Mouse (Mus musculus): Measurements from ENCODE around the gene Slc4a4. TPM values are rescaled to one million over a fixed set of nuclear protein-coding genes. Genes with fewer than 3 reads are reported as not detected.

The Slc4a4 gene
- total RNA-seq, 2 experiments from 2014 or later: 139 to 170 TPM

- no peak for DNase-seq (ENCODE audit: extremely low spot score in 1 of 2, low spot score in 1 of 2)
Measured at GRCm38 (mm10) chr5:88915082-88915481, 28.5 kb downstream of the Slc4a4 start.

GRCm38 (mm10) chr5:88916501-88916971 lies 29.9 kb downstream of the Slc4a4 start:
- no peak for DNase-seq (ENCODE audit: extremely low spot score in 1 of 2, low spot score in 1 of 2)

GRCm38 (mm10) chr5:88917221-88917620 lies 30.6 kb downstream of the Slc4a4 start:
- no peak for DNase-seq (ENCODE audit: extremely low spot score in 1 of 2, low spot score in 1 of 2)

- DNase-seq (ENCODE audit: extremely low spot score in 1 of 2, low spot score in 1 of 2): no peak
Measured at GRCm38 (mm10) chr5:88917630-88918029, 31.0 kb downstream of the Slc4a4 start.

GRCm38 (mm10) chr5:88918538-88918937 lies 31.9 kb downstream of the Slc4a4 start:
- no peak for DNase-seq (ENCODE audit: extremely low spot score in 1 of 2, low spot score in 1 of 2)

- no peak for DNase-seq (ENCODE audit: extremely low spot score in 1 of 2, low spot score in 1 of 2)
Measured at GRCm38 (mm10) chr5:88925576-88925975, 39.0 kb downstream of the Slc4a4 start.

GRCm38 (mm10) chr5:88928201-88928916 lies 41.7 kb downstream of the Slc4a4 start:
- peak in 1 of 2 experiments; percentile 37 for DNase-seq (ENCODE audit: extremely low spot score in 1 of 2, low spot score in 1 of 2)

GRCm38 (mm10) chr5:88929392-88930094 lies 42.9 kb downstream of the Slc4a4 start:
- DNase-seq (ENCODE audit: extremely low spot score in 1 of 2, low spot score in 1 of 2): peak; percentile 60 to 69

- DNase-seq (ENCODE audit: extremely low spot score in 1 of 2, low spot score in 1 of 2): no peak
Measured at GRCm38 (mm10) chr5:88930129-88930528, 43.5 kb downstream of the Slc4a4 start.

- no peak for DNase-seq (ENCODE audit: extremely low spot score in 1 of 2, low spot score in 1 of 2)
Measured at GRCm38 (mm10) chr5:88930611-88931010, 44.0 kb downstream of the Slc4a4 start.

GRCm38 (mm10) chr5:88931176-88931575 lies 44.6 kb downstream of the Slc4a4 start:
- DNase-seq (ENCODE audit: extremely low spot score in 1 of 2, low spot score in 1 of 2): no peak

GRCm38 (mm10) chr5:88933454-88933853 lies 46.8 kb downstream of the Slc4a4 start:
- no peak for DNase-seq (ENCODE audit: extremely low spot score in 1 of 2, low spot score in 1 of 2)

- DNase-seq (ENCODE audit: extremely low spot score in 1 of 2, low spot score in 1 of 2): no peak
Measured at GRCm38 (mm10) chr5:88933946-88934345, 47.3 kb downstream of the Slc4a4 start.

- no peak for DNase-seq (ENCODE audit: extremely low spot score in 1 of 2, low spot score in 1 of 2)
Measured at GRCm38 (mm10) chr5:88938208-88938607, 51.6 kb downstream of the Slc4a4 start.

- DNase-seq (ENCODE audit: extremely low spot score in 1 of 2, low spot score in 1 of 2): no peak
Measured at GRCm38 (mm10) chr5:88939151-88939550, 52.5 kb downstream of the Slc4a4 start.

- no peak for DNase-seq (ENCODE audit: extremely low spot score in 1 of 2, low spot score in 1 of 2)
Measured at GRCm38 (mm10) chr5:88939782-88940181, 53.2 kb downstream of the Slc4a4 start.

- DNase-seq (ENCODE audit: extremely low spot score in 1 of 2, low spot score in 1 of 2): no peak
Measured at GRCm38 (mm10) chr5:88941905-88942304, 55.3 kb downstream of the Slc4a4 start.

GRCm38 (mm10) chr5:88945661-88946339 lies 59.2 kb downstream of the Slc4a4 start:
- DNase-seq (ENCODE audit: extremely low spot score in 1 of 2, low spot score in 1 of 2): peak in 1 of 2 experiments; percentile 40

- DNase-seq (ENCODE audit: extremely low spot score in 1 of 2, low spot score in 1 of 2): no peak
Measured at GRCm38 (mm10) chr5:88950337-88950736, 63.7 kb downstream of the Slc4a4 start.

GRCm38 (mm10) chr5:88952757-88953577 lies 66.3 kb downstream of the Slc4a4 start:
- DNase-seq (ENCODE audit: extremely low spot score in 1 of 2, low spot score in 1 of 2): no peak
